Mouse (Mus musculus) heart, postnatal 10 days (tissue): ENCODE results near the gene Olfr734. TPM values are rescaled to one million over a fixed set of nuclear protein-coding genes. Genes with fewer than 3 reads are reported as not detected.
A peak's percentile ranks its signal among the peaks of the same experiment; 100 is the strongest.

Source experiments
- DNase-seq, 2 experiments: peaks; one replicate each; pipeline ENCODE4 v3.0.0; 2021
- intact Hi-C: fragments of 180-260 bp; cut with DNase I; formaldehyde crosslinking; loops from one replicate; pipeline ENCODE4 v1.15.1; 2025
- total RNA-seq, 2 experiments: library from RNA; stranded (reverse); gene quantifications; 2 replicates each; pipeline ENCODE4 v1.2.3; 2021

The Olfr734 gene
- not detected for total RNA-seq

GRCm38 (mm10) chr14:50326661-50327060, at the start of gene Olfr734:
TSS of gene Olfr734 (minus strand) at chr14:50326761.
- DNase-seq = no peak
- intact Hi-C loops = no loop called here

- DNase-seq = no peak
- intact Hi-C loops = no loop called here
These were observed 37.0 kb upstream of the Olfr734 start for GRCm38 (mm10) chr14:50363561-50363960.

GRCm38 (mm10) chr14:50360480-50360879, 33.9 kb upstream of the Olfr734 start:
- intact Hi-C loops = no loop called here
- DNase-seq = no peak

- no peak for DNase-seq
These were observed 31.0 kb upstream of the Olfr734 start, which contains the start of gene Tlr11 for GRCm38 (mm10) chr14:50357593-50357992. TSS of gene Tlr11 (plus strand) at chr14:50357914.

GRCm38 (mm10) chr14:50356725-50357124, 30.2 kb upstream of the Olfr734 start:
- no peak for DNase-seq
- intact Hi-C loops = no loop called here

More at GRCm38 (mm10) chr14:50357593-50357992, 31.0 kb upstream of the Olfr734 start, which contains the start of gene Tlr11:
- intact Hi-C loops = no loop called here

GRCm38 (mm10) chr14:50352438-50352837, 25.9 kb upstream of the Olfr734 start:
- peak; percentile 4 to 9 for DNase-seq
- intact Hi-C loops = no loop called here

- DNase-seq = no peak
- intact Hi-C loops = no loop called here
These were observed 22.2 kb upstream of the Olfr734 start, which contains the start of gene Olfr735 for GRCm38 (mm10) chr14:50348796-50349195. TSS of gene Olfr735 (minus strand) at chr14:50348872.

- no peak for DNase-seq
- intact Hi-C loops = no loop called here
These were observed 25.1 kb downstream of the Olfr734 start, which contains the start of gene Olfr733 for GRCm38 (mm10) chr14:50301422-50301821. TSS of gene Olfr733 (minus strand) at chr14:50301522.

GRCm38 (mm10) chr14:50284106-50284505, 42.5 kb downstream of the Olfr734 start, which contains the start of gene Olfr732:
TSS of gene Olfr732 (minus strand) at chr14:50284206.
- intact Hi-C loops = no loop called here
- DNase-seq = no peak

Other genes with a start within 250 kb of the Olfr734 start
- not detected for gene Olfr726, start 235.8 kb downstream of the Olfr734 start, total RNA-seq
- gene Olfr727, start 203.6 kb downstream of the Olfr734 start, total RNA-seq = not detected
- gene Olfr728, start 184.1 kb downstream of the Olfr734 start, total RNA-seq = not detected
- not detected for gene Olfr729, start 173.9 kb downstream of the Olfr734 start, total RNA-seq
- not detected for gene Olfr730, start 138.6 kb downstream of the Olfr734 start, total RNA-seq
- gene Olfr731, start 84.9 kb downstream of the Olfr734 start, total RNA-seq = not detected
- gene Olfr732, start 42.6 kb downstream of the Olfr734 start, total RNA-seq = not detected
- not detected for gene Olfr733, start 25.2 kb downstream of the Olfr734 start, total RNA-seq
- gene Olfr735, start 22.1 kb upstream of the Olfr734 start, total RNA-seq = not detected
- gene Tlr11, start 31.2 kb upstream of the Olfr734 start, total RNA-seq = under 1 TPM in 1 of 2 experiments, not detected in 1; 0.12 TPM
- gene Olfr736, start 54.4 kb upstream of the Olfr734 start, total RNA-seq = not detected
- gene Olfr738, start 80.8 kb upstream of the Olfr734 start, total RNA-seq = not detected
- not detected for gene Olfr739, start 91.9 kb upstream of the Olfr734 start, total RNA-seq
- gene Olfr740, start 118.8 kb upstream of the Olfr734 start, total RNA-seq = not detected
- not detected for gene Olfr741, start 146.0 kb upstream of the Olfr734 start, total RNA-seq
- not detected for gene Olfr742, start 176.8 kb upstream of the Olfr734 start, total RNA-seq
- not detected for gene Olfr743, start 195.1 kb upstream of the Olfr734 start, total RNA-seq